Mouse (Mus musculus) megakaryocyte, embryonic 14.5 days (primary cell): ENCODE results near the gene Dedd2. TPM values are rescaled to one million over a fixed set of nuclear protein-coding genes. Genes with fewer than 3 reads are reported as not detected.

ENCODE experiments used
- H3K27me3 ChIP-seq: replicated peaks from 2 replicates; pipeline ENCODE3; 2012; ENCODE audit warnings: inconsistent platforms
- H3K36me3 ChIP-seq: replicated peaks from 2 replicates; pipeline ENCODE3; 2012; ENCODE audit warnings: low read length, inconsistent platforms, mixed read lengths
- H3K4me1 ChIP-seq: 2 replicates; pipeline ENCODE4 v1.6.1; 2012; ENCODE audit warnings: inconsistent platforms
- H3K4me3 ChIP-seq: replicated peaks from 2 replicates; pipeline ENCODE3; 2012; ENCODE audit warnings: moderate library complexity, mild to moderate bottlenecking, inconsistent platforms
- H3K9me3 ChIP-seq: 2 replicates; pipeline ENCODE4 v1.6.1; 2012; ENCODE audit warnings: inconsistent platforms
- FLI1 ChIP-seq: IDR thresholded peaks from 2 replicates; pipeline ENCODE4 v1.6.1; 2012; ENCODE audit warnings: low read length, inconsistent platforms, mixed read lengths
- GATA1 ChIP-seq: IDR thresholded peaks from 3 replicates; pipeline ENCODE4 v1.6.1; 2012; ENCODE audit warnings: mixed read lengths, low read length, inconsistent platforms, borderline replicate concordance
- polyA plus RNA-seq: library from polyadenylated mRNA; stranded (reverse); fragments of >175 nt; gene quantifications from 2 replicates; pipeline ENCODE4 v1.2.3, GENCODE M21; 2012; ENCODE audit warnings: low replicate concordance; ENCODE audit not compliant: insufficient read depth

Gene Dedd2
- polyA plus RNA-seq, 1 experiment = 34.3 TPM

GRCm38 (mm10) chr7:25233061-25233460, 12.6 kb upstream of the Dedd2 start:
- no peak for TF ChIP-seq GATA1
- no peak for TF ChIP-seq FLI1
- H3K36me3 ChIP-seq = peaks cover 81% of the 10 kb centered on the region
- no peaks in the 10 kb centered on the region for H3K9me3 ChIP-seq
- peaks cover 77% of the 10 kb centered on the region for H3K4me1 ChIP-seq
- H3K27me3 ChIP-seq = no peaks in the 10 kb centered on the region
- no peak overlapping the region for H3K4me3 ChIP-seq

- peaks cover 86% of the 10 kb centered on the region for H3K4me1 ChIP-seq
- no peak for TF ChIP-seq FLI1
- TF ChIP-seq GATA1 = no peak
- peaks cover 89% of the 10 kb centered on the region for H3K36me3 ChIP-seq
- H3K27me3 ChIP-seq = no peaks in the 10 kb centered on the region
- no peak overlapping the region for H3K4me3 ChIP-seq
- no peaks in the 10 kb centered on the region for H3K9me3 ChIP-seq
Measured at GRCm38 (mm10) chr7:25232101-25232648, 11.8 kb upstream of the Dedd2 start.

GRCm38 (mm10) chr7:25230690-25231285, 10.4 kb upstream of the Dedd2 start:
- Histone ChIP-seq H3K36me3 (peaks cover 100% of the 10 kb centered on the region), H3K4me1 (peaks cover 86% of the 10 kb centered on the region)

GRCm38 (mm10) chr7:25227523-25228300, 7.3 kb upstream of the Dedd2 start:
- H3K27me3 ChIP-seq = no peaks in the 10 kb centered on the region
- no peaks in the 10 kb centered on the region for H3K9me3 ChIP-seq
- H3K4me3 ChIP-seq = no peak overlapping the region
- peaks cover 100% of the 10 kb centered on the region for H3K36me3 ChIP-seq
- TF ChIP-seq GATA1 (no peak), FLI1 (no peak)
- H3K4me1 ChIP-seq = peaks cover 88% of the 10 kb centered on the region

More at GRCm38 (mm10) chr7:25230690-25231285, 10.4 kb upstream of the Dedd2 start:
- H3K27me3 ChIP-seq = no peaks in the 10 kb centered on the region
- TF ChIP-seq GATA1 = no peak
- no peak for TF ChIP-seq FLI1
- no peaks in the 10 kb centered on the region for H3K9me3 ChIP-seq
- no peak overlapping the region for H3K4me3 ChIP-seq

GRCm38 (mm10) chr7:25222275-25222967, 2.0 kb upstream of the Dedd2 start:
- H3K9me3 ChIP-seq = no peaks in the 10 kb centered on the region
- H3K4me1 ChIP-seq = peaks cover 93% of the 10 kb centered on the region
- H3K4me3 ChIP-seq = peak overlapping the region; percentile 96
- H3K27me3 ChIP-seq = no peaks in the 10 kb centered on the region
- H3K36me3 ChIP-seq = peaks cover 57% of the 10 kb centered on the region
- TF ChIP-seq FLI1 (no peak), GATA1 (no peak)

- H3K4me3 ChIP-seq = peak within 1 kb of the TSS; percentile 96
- H3K4me1 ChIP-seq = peaks cover 86% of the 10 kb centered on the region
- TF ChIP-seq GATA1 = no peak
- TF ChIP-seq FLI1 = no peak
- H3K36me3 ChIP-seq = peaks cover 52% of the 10 kb centered on the region
- no peaks in the 10 kb centered on the region for H3K27me3 ChIP-seq
- H3K9me3 ChIP-seq = no peaks in the 10 kb centered on the region
Measured at GRCm38 (mm10) chr7:25221102-25221883, 878 bp upstream of the Dedd2 start, which contains the start of gene Zfp526. Gene Zfp526, plus strand, starts transcription at chr7:25221425.

- H3K9me3 ChIP-seq = no peaks in the 10 kb centered on the region
- peak overlapping the region; percentile 96 for H3K4me3 ChIP-seq
- no peaks in the 10 kb centered on the region for H3K27me3 ChIP-seq
- TF ChIP-seq GATA1 (no peak), FLI1 (no peak)
- H3K36me3 ChIP-seq = peaks cover 52% of the 10 kb centered on the region
- peaks cover 78% of the 10 kb centered on the region for H3K4me1 ChIP-seq
Measured at GRCm38 (mm10) chr7:25219756-25220456, 509 bp downstream of the Dedd2 start.

GRCm38 (mm10) chr7:25219416-25219750, 1.0 kb downstream of the Dedd2 start:
- Histone ChIP-seq H3K4me1 (peaks cover 76% of the 10 kb centered on the region), H3K4me3 (peak overlapping the region; percentile 96), H3K9me3 (no peaks in the 10 kb centered on the region), H3K27me3 (no peaks in the 10 kb centered on the region), H3K36me3 (peaks cover 50% of the 10 kb centered on the region)
- TF ChIP-seq FLI1 (no peak), GATA1 (no peak)
